Mouse (Mus musculus) embryonic fibroblast, embryonic 13.5 days (primary cell): Measurements from ENCODE around the gene Galnt7. TPM values are rescaled to one million over a fixed set of nuclear protein-coding genes. Genes with fewer than 3 reads are reported as not detected.

Source experiments
- H3K27ac ChIP-seq: 2 replicates; pipeline ENCODE4 v1.5.1; 2012; ENCODE audit warnings: low read length, control low read depth, inconsistent platforms; ENCODE audit not compliant: insufficient read depth
- H3K4me1 ChIP-seq: 2 replicates; pipeline ENCODE4 v1.6.1; 2011; ENCODE audit warnings: low read length; ENCODE audit not compliant: control insufficient read depth, insufficient read depth
- H3K4me3 ChIP-seq: 2 replicates; pipeline ENCODE4 v1.5.1; 2011; ENCODE audit warnings: mild to moderate bottlenecking, control low read depth, low read length; ENCODE audit not compliant: insufficient read depth
- CTCF ChIP-seq: IDR thresholded peaks from 2 replicates; pipeline ENCODE4 v1.5.1; 2011; ENCODE audit warnings: mild to moderate bottlenecking, control low read depth, low read length, moderate library complexity, borderline replicate concordance; ENCODE audit not compliant: insufficient read depth
- POLR2A ChIP-seq: IDR thresholded peaks from 2 replicates; pipeline ENCODE4 v1.6.1; 2011; ENCODE audit warnings: low read depth, mild to moderate bottlenecking, control low read depth, low read length, moderate library complexity
- polyA plus RNA-seq: library from polyadenylated mRNA; stranded (reverse); fragments of >200 nt; gene quantifications from 2 replicates; pipeline ENCODE4 v1.2.4, GENCODE M21; 2011; ENCODE audit warnings: low read depth; ENCODE audit not compliant: missing spikeins, insufficient read length

Gene Galnt7
- polyA plus RNA-seq, 1 experiment, result 8.2 TPM

GRCm38 (mm10) chr8:57546834-57547233 is 106.0 kb downstream of the Galnt7 start:
- H3K27ac ChIP-seq, result no peak overlapping the region
- no peak overlapping the region for H3K4me3 ChIP-seq
- no peaks in the 10 kb centered on the region; the same call in 1 of the 2 replicates for H3K4me1 ChIP-seq
- no peak for TF ChIP-seq POLR2A
- TF ChIP-seq CTCF, result no peak

GRCm38 (mm10) chr8:57546401-57546800 is 106.4 kb downstream of the Galnt7 start:
- no peak overlapping the region for H3K4me3 ChIP-seq
- H3K4me1 ChIP-seq, result no peaks in the 10 kb centered on the region; the same call in 1 of the 2 replicates
- no peak overlapping the region for H3K27ac ChIP-seq
- TF ChIP-seq POLR2A (no peak), CTCF (no peak)

GRCm38 (mm10) chr8:57541405-57541804 is 111.4 kb downstream of the Galnt7 start:
- H3K27ac ChIP-seq, result no peak overlapping the region
- TF ChIP-seq CTCF (no peak), POLR2A (no peak)
- peaks cover 4% of the 10 kb centered on the region for H3K4me1 ChIP-seq

GRCm38 (mm10) chr8:57540951-57541350 is 111.9 kb downstream of the Galnt7 start:
- H3K4me3 ChIP-seq, result no peak overlapping the region
- peaks cover 4% of the 10 kb centered on the region for H3K4me1 ChIP-seq
- TF ChIP-seq POLR2A, result no peak
- TF ChIP-seq CTCF, result no peak
- no peak overlapping the region for H3K27ac ChIP-seq

More at GRCm38 (mm10) chr8:57541405-57541804, 111.4 kb downstream of the Galnt7 start:
- H3K4me3 ChIP-seq, result no peak overlapping the region

GRCm38 (mm10) chr8:57540110-57540838 is 112.6 kb downstream of the Galnt7 start:
- H3K27ac ChIP-seq, result no peak overlapping the region
- H3K4me1 ChIP-seq, result peaks cover 4% of the 10 kb centered on the region

GRCm38 (mm10) chr8:57538601-57539000 is 114.2 kb downstream of the Galnt7 start:
- TF ChIP-seq POLR2A (no peak), CTCF (no peak)
- Histone ChIP-seq H3K4me3 (no peak overlapping the region), H3K27ac (no peak overlapping the region), H3K4me1 (peaks cover 4% of the 10 kb centered on the region)

More at GRCm38 (mm10) chr8:57540110-57540838, 112.6 kb downstream of the Galnt7 start:
- TF ChIP-seq CTCF, result no peak
- TF ChIP-seq POLR2A, result no peak
- no peak overlapping the region for H3K4me3 ChIP-seq

GRCm38 (mm10) chr8:57536167-57536566 is 116.7 kb downstream of the Galnt7 start:
- Histone ChIP-seq H3K4me3 (no peak overlapping the region), H3K27ac (no peak overlapping the region)
- TF ChIP-seq CTCF, result no peak

GRCm38 (mm10) chr8:57534495-57534894 is 118.3 kb downstream of the Galnt7 start:
- no peak overlapping the region for H3K27ac ChIP-seq
- H3K4me1 ChIP-seq, result no peaks in the 10 kb centered on the region
- H3K4me3 ChIP-seq, result no peak overlapping the region
- TF ChIP-seq CTCF, result no peak
- no peak for TF ChIP-seq POLR2A

More at GRCm38 (mm10) chr8:57536167-57536566, 116.7 kb downstream of the Galnt7 start:
- H3K4me1 ChIP-seq, result peaks cover 4% of the 10 kb centered on the region; the same call in 1 of the 2 replicates

- H3K4me1 ChIP-seq, result no peaks in the 10 kb centered on the region
- no peak overlapping the region for H3K27ac ChIP-seq
- no peak overlapping the region for H3K4me3 ChIP-seq
- TF ChIP-seq CTCF (no peak), POLR2A (no peak)
Measured at GRCm38 (mm10) chr8:57533106-57533505, 119.7 kb downstream of the Galnt7 start.

- Histone ChIP-seq H3K4me1 (no peaks in the 10 kb centered on the region), H3K27ac (no peak overlapping the region), H3K4me3 (no peak overlapping the region)
- no peak for TF ChIP-seq CTCF
Measured at GRCm38 (mm10) chr8:57532223-57532622, 120.6 kb downstream of the Galnt7 start.

- H3K4me3 ChIP-seq, result no peak overlapping the region
- TF ChIP-seq POLR2A, result no peak
- no peak for TF ChIP-seq CTCF
- no peaks in the 10 kb centered on the region for H3K4me1 ChIP-seq
- H3K27ac ChIP-seq, result no peak overlapping the region
Measured at GRCm38 (mm10) chr8:57530666-57531349, 122.0 kb downstream of the Galnt7 start.
